Mouse (Mus musculus): ENCODE measurements around the gene Miga2.

Miga2 gene

GRCm38 (mm10) chr2:30402843-30403242 lies 38.8 kb downstream of the Miga2 start:
- ChIA-PET POLR2A (interaction anchor here in 3 of 4 experiments (0.7 to 3.2 kb wide), 12 partner anchors 10 to 269 kb away, joined by 3 to 20 read pairs (median 3); partner anchors contain the start of genes Crat (in 2 of the 3), Dolpp1 (in 2 of the 3), Ptpa (in 2 of the 3) and Tbc1d13 (in 1 of the 3)), CTCF (interaction anchor here in 2 of 4 experiments (1.0 to 1.6 kb wide), 3 partner anchors 11 to 67 kb away, joined by 3 to 4 read pairs (median 3); partner anchors contain the start of genes Dolpp1 (in 1 of the 2) and Miga2 (in 1 of the 2))

GRCm38 (mm10) chr2:30403870-30404269 lies 39.8 kb downstream of the Miga2 start:
- CTCF ChIA-PET: interaction anchor here in 1 of 4 experiments (1.1 kb wide), 1 partner anchor 30 kb away, joined by 4 read pairs; no protein-coding TSS in a partner anchor
- POLR2A ChIA-PET: interaction anchor here in 3 of 4 experiments (0.6 to 3.2 kb wide), 13 partner anchors 8 to 292 kb away, joined by 3 to 20 read pairs (median 5); partner anchors contain the start of genes Crat (in 2 of the 3), Dolpp1 (in 2 of the 3), Ptpa (in 2 of the 3) and Miga2 (in 1 of the 3)

- ChIA-PET POLR2A (interaction anchor here in 2 of 4 experiments (0.9 to 1.7 kb wide), 2 partner anchors 9 to 15 kb away, joined by 3 to 5 read pairs; partner anchors contain the start of gene Dolpp1 (in 1 of the 2)), CTCF (no interaction called here)
Observed at GRCm38 (mm10) chr2:30407221-30407620, 43.2 kb downstream of the Miga2 start.

- POLR2A ChIA-PET: interaction anchor here in 2 of 4 experiments (0.9 to 1.7 kb wide), 2 partner anchors 10 to 16 kb away, joined by 3 to 5 read pairs; partner anchors contain the start of gene Dolpp1 (in 1 of the 2)
Observed at GRCm38 (mm10) chr2:30407778-30408177, 43.7 kb downstream of the Miga2 start.

GRCm38 (mm10) chr2:30408452-30409100 lies 44.5 kb downstream of the Miga2 start:
- CTCF ChIA-PET: interaction anchor here in 1 of 4 experiments (0.6 kb wide), 1 partner anchor 18 kb away, joined by 4 read pairs; no protein-coding TSS in a partner anchor
- POLR2A ChIA-PET: interaction anchor here in 1 of 4 experiments (1.7 kb wide), 2 partner anchors 9 to 10 kb away, joined by 3 to 5 read pairs; no protein-coding TSS in a partner anchor

More at GRCm38 (mm10) chr2:30407778-30408177, 43.7 kb downstream of the Miga2 start:
- CTCF ChIA-PET: interaction anchor here in 1 of 4 experiments (0.6 kb wide), 1 partner anchor 17 kb away, joined by 4 read pairs; no protein-coding TSS in a partner anchor

GRCm38 (mm10) chr2:30409454-30410176 lies 45.6 kb downstream of the Miga2 start:
- ChIA-PET POLR2A (interaction anchor here in 2 of 4 experiments (0.8 to 1.8 kb wide), 8 partner anchors 8 to 274 kb away, joined by 3 to 4 read pairs (median 3); partner anchors contain the start of gene Dolpp1 (in 1 of the 2)), CTCF (interaction anchor here in 2 of 4 experiments (0.5 to 1.0 kb wide), 2 partner anchors 10 to 32 kb away, joined by 3 to 6 read pairs; no protein-coding TSS in a partner anchor)

- POLR2A ChIA-PET: interaction anchor here in 3 of 4 experiments (0.6 to 8.2 kb wide), 15 partner anchors 8 to 1562 kb away, joined by 3 to 61 read pairs (median 5); partner anchors contain the start of genes Dolpp1 (in 2 of the 3), Endog (in 1 of the 3) and Ier5l (in 1 of the 3)
- CTCF ChIA-PET: interaction anchor here in 2 of 4 experiments (0.6 to 1.6 kb wide), 6 partner anchors 14 to 447 kb away, joined by 3 to 6 read pairs (median 3); no protein-coding TSS in a partner anchor
Observed at GRCm38 (mm10) chr2:30413038-30413973, 49.3 kb downstream of the Miga2 start.

GRCm38 (mm10) chr2:30414101-30414500 lies 50.1 kb downstream of the Miga2 start:
- CTCF ChIA-PET: interaction anchor here in 1 of 4 experiments (1.0 kb wide), 1 partner anchor 21 kb away, joined by 3 read pairs; no protein-coding TSS in a partner anchor
- POLR2A ChIA-PET: interaction anchor here in 3 of 4 experiments (0.6 to 8.2 kb wide), 13 partner anchors 9 to 149 kb away, joined by 3 to 61 read pairs (median 10); partner anchors contain the start of genes Dolpp1 (in 1 of the 3) and Ier5l (in 1 of the 3)

GRCm38 (mm10) chr2:30414681-30415080 lies 50.6 kb downstream of the Miga2 start:
- POLR2A ChIA-PET: interaction anchor here in 3 of 4 experiments (0.8 to 8.2 kb wide), 31 partner anchors 9 to 393 kb away, joined by 3 to 61 read pairs (median 7); partner anchors contain the start of genes Dolpp1 (in 3 of the 3), Miga2 (in 2 of the 3), Ntmt1 (in 2 of the 3) and Ier5l (in 1 of the 3)
- CTCF ChIA-PET: interaction anchor here in 3 of 4 experiments (0.6 to 1.1 kb wide), 5 partner anchors 21 to 124 kb away, joined by 3 to 7 read pairs (median 4); partner anchors contain the start of gene Miga2 (in 1 of the 3)

GRCm38 (mm10) chr2:30415157-30415935 lies 51.3 kb downstream of the Miga2 start, which contains the start of gene Crat:
Crat (minus strand) TSS chr2:30415813.
- ChIA-PET POLR2A (interaction anchor here in 3 of 4 experiments (0.5 to 8.2 kb wide), 53 partner anchors 9 to 672 kb away, joined by 3 to 61 read pairs (median 5); partner anchors contain the start of genes Dolpp1 (in 3 of the 3), Miga2 (in 3 of the 3), Ntmt1 (in 3 of the 3) and Ier5l (in 2 of the 3)), CTCF (interaction anchor here (0.5 to 1.1 kb wide), 8 partner anchors 16 to 1500 kb away, joined by 3 to 7 read pairs (median 4); partner anchors contain the start of gene Miga2 (in 1 of the 4))

GRCm38 (mm10) chr2:30415936-30416648 lies 52.1 kb downstream of the Miga2 start, which contains the start of gene Ptpa:
Ptpa (plus strand) TSS chr2:30416039.
- POLR2A ChIA-PET: interaction anchor here in 3 of 4 experiments (0.6 to 8.2 kb wide), 50 partner anchors 8 to 505 kb away, joined by 3 to 61 read pairs (median 5); partner anchors contain the start of genes Dolpp1 (in 3 of the 3), Miga2 (in 3 of the 3), Ntmt1 (in 3 of the 3) and Ier5l (in 2 of the 3)
- CTCF ChIA-PET: interaction anchor here (0.5 to 1.1 kb wide), 6 partner anchors 16 to 1499 kb away, joined by 3 to 7 read pairs (median 4); partner anchors contain the start of gene Miga2 (in 1 of the 4)

- ChIA-PET CTCF (interaction anchor here in 1 of 4 experiments (0.7 kb wide), 1 partner anchor 463 kb away, joined by 3 read pairs; no protein-coding TSS in a partner anchor), POLR2A (interaction anchor here in 3 of 4 experiments (0.6 to 8.2 kb wide), 26 partner anchors 8 to 392 kb away, joined by 3 to 61 read pairs (median 4); partner anchors contain the start of genes Ntmt1 (in 2 of the 3), Dolpp1 (in 1 of the 3), Endog (in 1 of the 3) and Ier5l (in 1 of the 3))
Observed at GRCm38 (mm10) chr2:30416649-30416965, 52.6 kb downstream of the Miga2 start.

- ChIA-PET CTCF (interaction anchor here in 3 of 4 experiments (0.6 to 1.8 kb wide), 4 partner anchors 18 to 462 kb away, joined by 3 to 9 read pairs (median 6); no protein-coding TSS in a partner anchor), POLR2A (interaction anchor here in 3 of 4 experiments (0.6 to 8.2 kb wide), 20 partner anchors 7 to 1211 kb away, joined by 3 to 61 read pairs (median 4); partner anchors contain the start of genes Dolpp1 (in 1 of the 3), Endog (in 1 of the 3), Ier5l (in 1 of the 3) and Miga2 (in 1 of the 3))
Observed at GRCm38 (mm10) chr2:30417154-30417553, 53.1 kb downstream of the Miga2 start.

GRCm38 (mm10) chr2:30417595-30418165 lies 53.6 kb downstream of the Miga2 start:
- POLR2A ChIA-PET: interaction anchor here in 3 of 4 experiments (0.6 to 8.2 kb wide), 20 partner anchors 8 to 1210 kb away, joined by 3 to 61 read pairs (median 4); partner anchors contain the start of genes Dolpp1 (in 1 of the 3), Endog (in 1 of the 3), Ier5l (in 1 of the 3) and Miga2 (in 1 of the 3)
- CTCF ChIA-PET: interaction anchor here (0.6 to 1.8 kb wide), 4 partner anchors 18 to 43 kb away, joined by 5 to 9 read pairs (median 6); no protein-coding TSS in a partner anchor

Measured in embryonic stem cell, embryonic (primary cell).